Mouse (Mus musculus): ENCODE results near the gene Senp8.
A peak's percentile ranks its signal among the peaks of the same experiment; 100 is the strongest.

DNA sequence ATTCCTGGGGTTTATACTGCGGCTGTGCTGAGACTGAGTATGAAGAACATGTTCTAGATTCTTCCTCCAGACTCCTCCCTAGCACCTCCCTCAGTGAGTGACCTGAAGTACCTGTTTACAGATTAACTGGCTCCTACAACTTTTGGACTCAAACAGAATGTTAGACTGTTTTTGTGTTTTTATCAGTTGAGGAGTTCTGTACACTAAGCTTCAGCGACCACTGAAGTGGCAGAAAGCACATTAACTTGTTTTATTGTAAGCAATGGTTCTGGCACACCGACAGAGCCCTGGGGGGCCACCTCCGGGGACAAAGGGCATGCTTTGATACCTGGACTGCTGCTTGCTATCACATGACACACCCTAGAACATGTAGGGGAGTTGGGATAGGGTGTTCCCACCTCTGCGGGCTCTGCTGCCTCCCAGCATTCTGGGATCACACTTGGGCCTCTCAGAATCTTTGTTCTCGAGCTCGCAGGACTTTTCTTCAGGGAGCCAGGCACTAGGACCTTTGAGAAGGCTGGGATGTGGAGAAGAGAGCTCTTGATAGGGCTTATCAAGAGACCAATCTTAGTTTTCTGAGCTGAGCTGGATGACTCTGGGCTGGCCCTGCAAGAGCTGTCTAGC, 34.1 kb downstream of the Senp8 start:
- no peak for TF ChIP-seq CTCF (IDR thresholded peaks at IDR 0.05)
- TF ChIP-seq EP300 (IDR thresholded peaks at IDR 0.05), result peak; percentile 87
